Mouse (Mus musculus) lung, embryonic 14.5 days (tissue): ENCODE measurements around the gene Upk3bl. TPM values are rescaled to one million over a fixed set of nuclear protein-coding genes. Genes with fewer than 3 reads are reported as not detected.
A peak's percentile ranks its signal among the peaks of the same experiment; 100 is the strongest.

ENCODE experiments used
- ATAC-seq: fragments of 200-750 bp; cut with Nextera tagmentation; 2 replicates; pipeline ENCODE4 v1.8.0; 2017; ENCODE audit warnings: mild to moderate bottlenecking, moderate TSS enrichment, moderate library complexity; ENCODE audit not compliant: insufficient read depth
- DNase-seq: peaks from one replicate; pipeline ENCODE4 v3.0.0-alpha.2; 2015
- H3K27ac ChIP-seq: fragments of 300-500 bp; sonication (generic); 2 replicates; pipeline ENCODE4 v1.5.1; 2014; ENCODE audit warnings: low read depth, mild to moderate bottlenecking, moderate library complexity
- H3K27me3 ChIP-seq: fragments of 300-500 bp; sonication (generic); 2 replicates; pipeline ENCODE4 v1.6.1; 2014; ENCODE audit warnings: low read length, control low read depth; ENCODE audit not compliant: insufficient read depth
- H3K36me3 ChIP-seq: fragments of 300-500 bp; sonication (generic); 2 replicates; pipeline ENCODE4 v1.6.1; 2014; ENCODE audit warnings: control low read depth; ENCODE audit not compliant: insufficient read depth
- H3K4me1 ChIP-seq: fragments of 300-500 bp; sonication (generic); 2 replicates; pipeline ENCODE4 v1.6.1; 2014; ENCODE audit warnings: antibody characterized with exemption, control low read depth; ENCODE audit not compliant: insufficient read depth
- H3K4me2 ChIP-seq: fragments of 300-500 bp; sonication (generic); 2 replicates; pipeline ENCODE4 v1.6.1; 2014; ENCODE audit warnings: mild to moderate bottlenecking
- H3K4me3 ChIP-seq: fragments of 300-500 bp; sonication (generic); 2 replicates; pipeline ENCODE4 v1.5.1; 2014; ENCODE audit warnings: low read depth, low read length
- H3K9ac ChIP-seq: fragments of 300-500 bp; sonication (generic); 2 replicates; pipeline ENCODE4 v1.6.1; 2014
- H3K9me3 ChIP-seq: fragments of 300-500 bp; sonication (generic); 2 replicates; pipeline ENCODE4 v1.6.1; 2016; ENCODE audit warnings: low read depth, low read length, control low read depth
- CTCF ChIP-seq: IDR thresholded peaks from 2 replicates; pipeline ENCODE4 v1.5.1; 2016; ENCODE audit warnings: antibody characterized with exemption, low read depth
- WGBS: fragments of 180-500 bp; shearing (Covaris S2); extraction: QIAGEN DNeasy Blood & Tissue Kit; methylation state at CpG from one replicate; pipeline ENCODE4 v1.1.7; 2014; 5-methylcytosine and 5-hydroxymethylcytosine counted together
- polyA plus RNA-seq: library from polyadenylated mRNA; unstranded; fragments of >200 nt; fragmentation: Nextera tagmentation; extraction: Ambion mirVana; gene quantifications from 2 replicates; pipeline ENCODE4 v1.2.1, GENCODE M21; 2014

Gene Upk3bl
- polyA plus RNA-seq, 1 experiment from 2014 or later: 1.5 TPM

DNA sequence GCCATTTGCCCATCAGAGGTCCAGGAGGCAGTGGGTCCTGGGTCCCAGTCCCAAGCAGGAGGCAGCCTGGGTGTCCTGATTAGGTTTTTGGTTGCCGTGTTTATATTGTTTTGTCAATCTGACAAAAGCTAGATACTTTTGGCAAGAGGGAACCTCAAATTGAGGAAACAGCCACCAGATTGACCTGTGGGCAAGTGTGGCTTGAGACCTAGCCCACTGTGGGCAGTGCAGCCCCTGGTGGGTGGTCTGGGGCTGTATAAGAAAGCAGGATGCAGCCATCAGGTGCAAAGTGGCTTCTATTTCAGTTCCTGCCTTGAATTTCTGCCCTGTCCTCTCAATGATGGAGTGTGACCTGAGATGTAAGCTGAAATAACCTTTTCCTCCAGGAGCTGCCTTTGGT is 19.0 kb upstream of the Upk3bl start:
- WGBS: 78% methylated on average over 1 of the region's 1 CpGs
- Histone ChIP-seq H3K27me3 (no peaks in the 10 kb centered on the region), H3K4me2 (no peak overlapping the region), H3K36me3 (peaks cover 25% of the 10 kb centered on the region), H3K9ac (no peak overlapping the region), H3K4me1 (no peaks in the 10 kb centered on the region), H3K4me3 (no peak overlapping the region), H3K9me3 (no peaks in the 10 kb centered on the region), H3K27ac (no peak overlapping the region)
- TF ChIP-seq CTCF: no peak
- no peak for DNase-seq
- no peak for ATAC-seq

DNA sequence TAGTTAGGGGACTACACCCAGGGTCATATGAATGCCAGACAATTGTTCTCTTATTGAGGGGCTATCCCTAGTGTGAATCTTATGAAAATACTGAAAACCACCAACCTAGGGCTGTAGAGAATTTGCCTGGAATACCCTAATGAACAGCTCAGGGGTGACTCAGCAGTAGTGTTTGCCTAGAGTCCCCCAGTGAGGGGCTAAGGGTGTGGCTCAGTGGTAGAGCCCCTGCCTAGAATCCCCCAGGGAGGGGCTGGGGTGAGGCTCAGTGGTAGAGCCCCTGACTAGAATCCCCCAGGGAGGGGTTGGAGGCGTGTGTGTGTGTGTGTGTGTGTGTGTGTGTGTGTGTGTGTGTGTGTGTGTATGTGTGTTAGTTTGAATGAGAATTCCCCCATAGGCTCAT is 17.6 kb upstream of the Upk3bl start:
- no peak for TF ChIP-seq CTCF
- H3K4me2 ChIP-seq: no peak overlapping the region
- no peak overlapping the region for H3K4me3 ChIP-seq
- ATAC-seq: no peak
- no peak overlapping the region for H3K27ac ChIP-seq
- H3K9me3 ChIP-seq: no peaks in the 10 kb centered on the region
- H3K9ac ChIP-seq: no peak overlapping the region
- WGBS: 60% methylated on average over 1 of the region's 1 CpGs
- no peak for DNase-seq
- peaks cover 12% of the 10 kb centered on the region; the same call in 1 of the 2 replicates for H3K36me3 ChIP-seq
- H3K4me1 ChIP-seq: no peaks in the 10 kb centered on the region
- H3K27me3 ChIP-seq: no peaks in the 10 kb centered on the region

DNA sequence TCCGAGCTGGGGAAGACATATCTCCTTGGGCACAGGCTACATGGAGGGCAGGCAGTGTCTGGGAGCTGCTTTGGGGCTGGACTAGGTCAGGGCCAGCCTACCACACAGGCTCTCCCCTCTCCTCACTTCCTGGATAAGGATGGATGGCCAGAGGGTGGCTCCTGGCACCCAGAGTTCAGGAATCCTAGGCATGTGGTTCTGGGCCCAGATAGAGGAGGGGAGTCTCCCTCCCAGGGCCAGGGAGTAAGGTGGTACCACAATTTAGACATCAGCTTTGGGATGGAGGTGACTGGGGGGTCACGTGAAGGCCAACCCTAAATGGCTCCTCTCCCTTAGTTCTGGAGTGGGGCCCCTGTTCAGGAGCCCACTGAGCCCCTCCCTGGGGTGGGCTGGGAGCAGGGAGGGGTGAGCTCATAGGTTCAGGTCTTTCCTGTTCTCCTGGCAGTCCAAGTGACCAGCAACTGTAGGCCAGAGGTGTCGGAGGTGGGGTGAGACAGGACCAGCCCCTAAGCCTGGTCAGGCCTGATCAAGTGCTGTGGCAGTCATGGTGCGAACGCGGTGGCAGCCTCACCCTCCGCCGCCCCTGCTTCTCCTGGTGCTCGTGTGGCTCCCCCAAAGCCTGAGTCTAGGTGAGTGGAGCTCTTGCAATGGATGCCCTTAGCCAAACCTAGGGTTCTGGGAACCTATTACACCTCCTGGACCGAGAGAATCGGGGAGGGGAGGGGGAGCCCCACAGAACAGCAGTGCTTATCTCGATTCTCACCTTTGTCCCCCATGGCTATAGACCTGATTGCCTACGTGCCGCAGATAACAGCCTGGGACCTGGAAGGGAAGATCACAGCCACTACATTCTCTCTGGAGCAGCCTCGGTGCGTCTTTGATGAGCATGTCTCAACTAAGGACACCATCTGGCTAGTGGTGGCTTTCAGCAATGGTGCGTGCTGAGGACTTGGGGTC is 15.8 kb upstream of the Upk3bl start, which contains the start of gene Upk3b:
Upk3b (plus strand) TSS at position 239 of the 957 bp plus-strand sequence.
- ATAC-seq (peak; percentile 70), DNase-seq (no peak)
- no peaks in the 10 kb centered on the region for H3K4me1 ChIP-seq
- H3K9ac ChIP-seq: no peak within 1 kb of the TSS
- H3K27me3 ChIP-seq: no peaks in the 10 kb centered on the region
- H3K4me2 ChIP-seq: no peak within 1 kb of the TSS
- no peaks in the 10 kb centered on the region for H3K9me3 ChIP-seq
- H3K4me3 ChIP-seq: no peak within 1 kb of the TSS
- H3K36me3 ChIP-seq: no peaks in the 10 kb centered on the region
- WGBS: 56% methylated on average over 17 of the region's 17 CpGs
- TF ChIP-seq CTCF: no peak
- no peak within 1 kb of the TSS for H3K27ac ChIP-seq

DNA sequence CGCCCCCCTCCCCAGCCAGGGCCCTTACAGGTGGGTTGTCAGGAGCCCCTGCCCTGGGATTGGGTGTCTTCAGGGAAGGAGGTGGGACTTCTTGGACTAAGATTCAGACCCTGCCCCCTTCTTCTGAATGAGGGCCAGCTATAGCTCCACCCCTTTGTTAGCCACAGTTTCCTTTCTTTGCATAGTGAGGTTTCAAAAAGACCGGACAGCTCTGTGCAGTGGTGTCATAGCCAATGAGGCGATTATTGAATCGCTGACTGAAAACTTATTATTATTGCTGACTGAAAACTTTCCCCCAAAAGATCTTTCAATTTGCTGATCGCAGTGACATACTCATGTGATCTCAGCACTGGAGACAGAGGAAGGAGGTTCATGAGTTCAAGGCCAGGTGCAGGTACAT is 14.1 kb upstream of the Upk3bl start:
- ATAC-seq (0 out of 2 replicates have a peak, but pooled peaks have one; percentile 29), DNase-seq (peak; percentile 36)
- H3K27ac ChIP-seq: no peak overlapping the region
- no peak overlapping the region for H3K4me3 ChIP-seq
- peak overlapping the region; percentile 20; the same call in 1 of the 2 replicates for H3K4me2 ChIP-seq
- TF ChIP-seq CTCF: no peak
- H3K9me3 ChIP-seq: no peaks in the 10 kb centered on the region
- no peaks in the 10 kb centered on the region for H3K36me3 ChIP-seq
- WGBS: 35% methylated on average over 5 of the region's 5 CpGs
- H3K9ac ChIP-seq: no peak overlapping the region
- H3K27me3 ChIP-seq: no peaks in the 10 kb centered on the region
- H3K4me1 ChIP-seq: no peaks in the 10 kb centered on the region

GRCm38 (mm10) chr5:136041260-136041659 is 13.0 kb upstream of the Upk3bl start:
- Histone ChIP-seq H3K4me3 (no peak overlapping the region), H3K4me2 (no peak overlapping the region), H3K36me3 (no peaks in the 10 kb centered on the region), H3K27me3 (no peaks in the 10 kb centered on the region), H3K4me1 (no peaks in the 10 kb centered on the region), H3K27ac (no peak overlapping the region), H3K9ac (no peak overlapping the region), H3K9me3 (no peaks in the 10 kb centered on the region)
- WGBS: 29% methylated on average over 2 of the region's 2 CpGs
- ATAC-seq (no peak), DNase-seq (no peak)
- TF ChIP-seq CTCF: no peak

DNA sequence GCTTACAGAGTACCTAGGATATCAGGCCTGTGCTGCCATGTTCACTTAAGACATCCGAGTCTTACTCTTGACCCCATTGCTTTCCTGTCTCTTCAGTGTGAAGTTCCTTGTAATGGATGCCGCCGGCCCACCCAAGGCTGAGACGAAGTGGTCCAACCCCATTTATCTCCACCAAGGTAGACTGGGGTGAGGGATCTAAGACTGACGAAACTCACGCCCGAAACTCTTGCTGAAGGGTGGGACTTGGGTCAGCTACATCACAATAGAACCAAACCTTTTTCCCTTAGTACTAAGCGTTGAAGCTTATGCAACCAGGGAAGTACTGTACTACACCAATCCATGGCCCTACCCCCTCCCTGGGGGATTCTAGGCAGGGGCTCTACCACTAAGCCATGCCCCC is 12.6 kb upstream of the Upk3bl start:
- Histone ChIP-seq H3K27me3 (no peaks in the 10 kb centered on the region), H3K36me3 (no peaks in the 10 kb centered on the region), H3K4me3 (no peak overlapping the region), H3K4me1 (no peaks in the 10 kb centered on the region), H3K9ac (no peak overlapping the region), H3K4me2 (no peak overlapping the region), H3K27ac (no peak overlapping the region), H3K9me3 (no peaks in the 10 kb centered on the region)
- no peak for TF ChIP-seq CTCF
- ATAC-seq (no peak), DNase-seq (no peak)
- 90% methylated on average over 8 of the region's 8 CpGs for WGBS

DNA sequence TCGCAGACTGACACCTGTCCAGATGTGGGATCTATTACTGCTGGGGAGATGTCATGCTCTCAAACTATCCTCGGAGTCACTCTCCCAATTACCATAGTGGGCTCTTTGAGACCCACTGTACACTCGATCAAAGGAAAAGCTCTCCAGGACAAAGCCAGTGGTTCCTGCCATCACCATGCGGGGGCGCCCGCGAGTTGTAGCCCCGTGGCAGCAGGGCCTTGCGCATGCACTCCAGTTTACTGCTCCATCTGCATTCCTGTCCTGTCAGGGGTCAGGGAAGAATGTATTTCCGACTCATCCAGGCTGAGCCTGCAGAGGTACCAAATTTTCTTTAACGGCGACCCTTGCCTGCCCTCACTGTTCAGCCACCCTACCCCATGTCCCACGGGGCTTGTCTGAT is 9.4 kb upstream of the Upk3bl start:
- no peaks in the 10 kb centered on the region for H3K4me1 ChIP-seq
- no peak overlapping the region for H3K4me2 ChIP-seq
- no peak for ATAC-seq
- peak; percentile 50; the same call in 1 of the 2 replicates for TF ChIP-seq CTCF
- H3K4me3 ChIP-seq: no peak overlapping the region
- no peaks in the 10 kb centered on the region for H3K27me3 ChIP-seq
- no peaks in the 10 kb centered on the region for H3K9me3 ChIP-seq
- 67% methylated on average over 13 of the region's 13 CpGs for WGBS
- no peak overlapping the region for H3K27ac ChIP-seq
- no peak overlapping the region for H3K9ac ChIP-seq
- DNase-seq: no peak
- H3K36me3 ChIP-seq: no peaks in the 10 kb centered on the region
